Mouse (Mus musculus): Measurements from ENCODE around the gene Fads3. TPM values are rescaled to one million over a fixed set of nuclear protein-coding genes. Genes with fewer than 3 reads are reported as not detected.

Gene Fads3
- polyA plus RNA-seq, 1 experiment from 2014 or later = 31.1 TPM

DNA sequence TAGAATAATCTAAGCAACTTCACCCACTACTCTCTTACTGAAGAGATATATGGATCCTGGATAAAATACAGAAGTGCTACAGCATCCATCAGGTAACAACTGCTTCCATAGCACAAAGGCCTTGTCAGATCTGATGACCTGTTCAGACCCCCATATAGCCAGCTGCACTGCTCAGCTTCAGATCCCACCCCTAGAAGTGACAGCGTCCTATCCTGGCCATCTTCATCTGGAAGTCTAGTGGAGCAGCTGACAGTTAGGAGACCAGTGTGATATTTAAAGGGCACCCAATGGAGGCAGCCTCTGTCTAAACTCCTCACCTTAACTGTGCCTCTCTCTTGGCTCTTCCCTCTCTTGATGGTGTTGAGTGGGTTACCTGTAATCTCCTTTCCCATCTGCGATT is 67.3 kb downstream of the Fads3 start:
- no peaks in the 10 kb centered on the region for H3K36me3 ChIP-seq (ENCODE audit: insufficient read depth)
- ATAC-seq (ENCODE audit: insufficient read depth) (no peak), DNase-seq (no peak)
- H3K27ac ChIP-seq (ENCODE audit: low read depth) = no peak overlapping the region
- no peaks in the 10 kb centered on the region for H3K27me3 ChIP-seq (ENCODE audit: insufficient read depth, low read length)
- no peaks in the 10 kb centered on the region for H3K9me3 ChIP-seq (ENCODE audit: low read depth, low read length)
- H3K9ac ChIP-seq = no peak overlapping the region
- no peak for TF ChIP-seq CTCF (IDR thresholded peaks at IDR 0.05; ENCODE audit: low read depth)
- no peak overlapping the region for H3K4me3 ChIP-seq (ENCODE audit: low read depth, low read length)
- no peak overlapping the region for H3K4me2 ChIP-seq
- WGBS = 89% methylated on average over 2 of the region's 2 CpGs
- H3K4me1 ChIP-seq (ENCODE audit: insufficient read depth) = no peaks in the 10 kb centered on the region

Other genes with a start within 250 kb of the Fads3 start
- not detected in 2 replicates for gene Scgb2a2, start 194.0 kb upstream of the Fads3 start, polyA plus RNA-seq (2014; fragmentation: Nextera tagmentation; extraction: Ambion mirVana)
- gene Incenp, start 142.0 kb upstream of the Fads3 start, polyA plus RNA-seq (2014; fragmentation: Nextera tagmentation; extraction: Ambion mirVana) = 120 and 137 TPM in 2 replicates
- gene Fth1, start 61.0 kb upstream of the Fads3 start, polyA plus RNA-seq (2014; fragmentation: Nextera tagmentation; extraction: Ambion mirVana) = 1,651 and 1,692 TPM in 2 replicates
- 1.0 and 1.4 TPM in 2 replicates for gene Best1, start 39.9 kb upstream of the Fads3 start, polyA plus RNA-seq (2014; fragmentation: Nextera tagmentation; extraction: Ambion mirVana)
- gene Rab3il1, start 39.9 kb upstream of the Fads3 start, polyA plus RNA-seq (2014; fragmentation: Nextera tagmentation; extraction: Ambion mirVana) = 30.9 and 34.0 TPM in 2 replicates
- gene Fads2, start 60.2 kb downstream of the Fads3 start, polyA plus RNA-seq (2014; fragmentation: Nextera tagmentation; extraction: Ambion mirVana) = 38.3 and 40.5 TPM in 2 replicates
- 112 and 117 TPM in 2 replicates for gene Fads1, start 141.3 kb downstream of the Fads3 start, polyA plus RNA-seq (2014; fragmentation: Nextera tagmentation; extraction: Ambion mirVana)
- gene Tmem258, start 162.4 kb downstream of the Fads3 start, polyA plus RNA-seq (2014; fragmentation: Nextera tagmentation; extraction: Ambion mirVana) = 449 and 486 TPM in 2 replicates
- gene Fen1, start 162.6 kb downstream of the Fads3 start, polyA plus RNA-seq (2014; fragmentation: Nextera tagmentation; extraction: Ambion mirVana) = 113 and 114 TPM in 2 replicates
- gene Myrf, start 199.2 kb downstream of the Fads3 start, polyA plus RNA-seq (2014; fragmentation: Nextera tagmentation; extraction: Ambion mirVana) = 14.1 TPM in 2 replicates

All from lung, embryonic 14.5 days (tissue).